Mouse (Mus musculus): ENCODE results near the gene Pum1.
"Not testable (repeated sequence)": the region's sequence is repeated elsewhere in the genome, so short reads cannot be mapped to it uniquely, and the experiment has no call there.

Gene Pum1

GRCm38 (mm10) chr4:130665176-130665575 is 2.1 kb downstream of the Pum1 start:
- in situ Hi-C loops (cut with MboI; ENCODE audit: low pct_unique_long_range_greater_than_20kb in 1 of 2, low sequenced_read_pairs in 2 of 2, unreplicated experiment in 1 of 2), result no loop called here

GRCm38 (mm10) chr4:130667686-130668085 is 4.6 kb downstream of the Pum1 start:
- in situ Hi-C loops (cut with MboI; ENCODE audit: low pct_unique_long_range_greater_than_20kb in 1 of 2, low sequenced_read_pairs in 2 of 2, unreplicated experiment in 1 of 2), result no loop called here

- in situ Hi-C loops (cut with MboI; ENCODE audit: low pct_unique_long_range_greater_than_20kb in 1 of 2, low sequenced_read_pairs in 2 of 2, unreplicated experiment in 1 of 2), result no loop called here
Measured at GRCm38 (mm10) chr4:130668541-130668940, 5.4 kb downstream of the Pum1 start.

- in situ Hi-C loops (cut with MboI; ENCODE audit: low pct_unique_long_range_greater_than_20kb in 1 of 2, low sequenced_read_pairs in 2 of 2, unreplicated experiment in 1 of 2), result no loop called here
Measured at GRCm38 (mm10) chr4:130668991-130669390, 5.9 kb downstream of the Pum1 start.

GRCm38 (mm10) chr4:130670023-130670422 is 6.9 kb downstream of the Pum1 start:
- in situ Hi-C loops (cut with MboI; ENCODE audit: low pct_unique_long_range_greater_than_20kb in 1 of 2, low sequenced_read_pairs in 2 of 2, unreplicated experiment in 1 of 2), result not testable (repeated sequence)

- in situ Hi-C loops (cut with MboI; ENCODE audit: low pct_unique_long_range_greater_than_20kb in 1 of 2, low sequenced_read_pairs in 2 of 2, unreplicated experiment in 1 of 2), result no loop called here
Measured at GRCm38 (mm10) chr4:130671079-130671845, 8.1 kb downstream of the Pum1 start.

GRCm38 (mm10) chr4:130672161-130672560 is 9.0 kb downstream of the Pum1 start:
- in situ Hi-C loops (cut with MboI; ENCODE audit: low pct_unique_long_range_greater_than_20kb in 1 of 2, low sequenced_read_pairs in 2 of 2, unreplicated experiment in 1 of 2), result no loop called here

GRCm38 (mm10) chr4:130676746-130677145 is 13.6 kb downstream of the Pum1 start:
- in situ Hi-C loops (cut with MboI; ENCODE audit: low pct_unique_long_range_greater_than_20kb in 1 of 2, low sequenced_read_pairs in 2 of 2, unreplicated experiment in 1 of 2), result no loop called here

- in situ Hi-C loops (cut with MboI; ENCODE audit: low pct_unique_long_range_greater_than_20kb in 1 of 2, low sequenced_read_pairs in 2 of 2, unreplicated experiment in 1 of 2), result no loop called here
Measured at GRCm38 (mm10) chr4:130678149-130678548, 15.0 kb downstream of the Pum1 start.

- in situ Hi-C loops (cut with MboI; ENCODE audit: low pct_unique_long_range_greater_than_20kb in 1 of 2, low sequenced_read_pairs in 2 of 2, unreplicated experiment in 1 of 2), result no loop called here
Measured at GRCm38 (mm10) chr4:130680676-130681075, 17.6 kb downstream of the Pum1 start.

- in situ Hi-C loops (cut with MboI; ENCODE audit: low pct_unique_long_range_greater_than_20kb in 1 of 2, low sequenced_read_pairs in 2 of 2, unreplicated experiment in 1 of 2), result not testable (repeated sequence)
Measured at GRCm38 (mm10) chr4:130683051-130683450, 19.9 kb downstream of the Pum1 start.

- in situ Hi-C loops (cut with MboI; ENCODE audit: low pct_unique_long_range_greater_than_20kb in 1 of 2, low sequenced_read_pairs in 2 of 2, unreplicated experiment in 1 of 2), result no loop called here
Measured at GRCm38 (mm10) chr4:130693936-130694335, 30.8 kb downstream of the Pum1 start.

- in situ Hi-C loops (cut with MboI; ENCODE audit: low pct_unique_long_range_greater_than_20kb in 1 of 2, low sequenced_read_pairs in 2 of 2, unreplicated experiment in 1 of 2), result no loop called here
Measured at GRCm38 (mm10) chr4:130694982-130695381, 31.9 kb downstream of the Pum1 start.

GRCm38 (mm10) chr4:130701061-130701460 is 37.9 kb downstream of the Pum1 start:
- in situ Hi-C loops (cut with MboI; ENCODE audit: low pct_unique_long_range_greater_than_20kb in 1 of 2, low sequenced_read_pairs in 2 of 2, unreplicated experiment in 1 of 2), result no loop called here

GRCm38 (mm10) chr4:130702835-130703535 is 39.9 kb downstream of the Pum1 start:
- in situ Hi-C loops (cut with MboI; ENCODE audit: low pct_unique_long_range_greater_than_20kb in 1 of 2, low sequenced_read_pairs in 2 of 2, unreplicated experiment in 1 of 2), result no loop called here

GRCm38 (mm10) chr4:130703601-130704000 is 40.5 kb downstream of the Pum1 start:
- in situ Hi-C loops (cut with MboI; ENCODE audit: low pct_unique_long_range_greater_than_20kb in 1 of 2, low sequenced_read_pairs in 2 of 2, unreplicated experiment in 1 of 2), result no loop called here

- in situ Hi-C loops (cut with MboI; ENCODE audit: low pct_unique_long_range_greater_than_20kb in 1 of 2, low sequenced_read_pairs in 2 of 2, unreplicated experiment in 1 of 2), result no loop called here
Measured at GRCm38 (mm10) chr4:130704615-130705014, 41.5 kb downstream of the Pum1 start.

GRCm38 (mm10) chr4:130706215-130707000 is 43.3 kb downstream of the Pum1 start:
- in situ Hi-C loops (cut with MboI; ENCODE audit: low pct_unique_long_range_greater_than_20kb in 1 of 2, low sequenced_read_pairs in 2 of 2, unreplicated experiment in 1 of 2), result no loop called here

GRCm38 (mm10) chr4:130711353-130711848 is 48.3 kb downstream of the Pum1 start:
- in situ Hi-C loops (cut with MboI; ENCODE audit: low pct_unique_long_range_greater_than_20kb in 1 of 2, low sequenced_read_pairs in 2 of 2, unreplicated experiment in 1 of 2), result no loop called here

Data from mouse embryonic stem cell (cell line).